Mouse (Mus musculus): ENCODE data around the gene Grk5.

DNA sequence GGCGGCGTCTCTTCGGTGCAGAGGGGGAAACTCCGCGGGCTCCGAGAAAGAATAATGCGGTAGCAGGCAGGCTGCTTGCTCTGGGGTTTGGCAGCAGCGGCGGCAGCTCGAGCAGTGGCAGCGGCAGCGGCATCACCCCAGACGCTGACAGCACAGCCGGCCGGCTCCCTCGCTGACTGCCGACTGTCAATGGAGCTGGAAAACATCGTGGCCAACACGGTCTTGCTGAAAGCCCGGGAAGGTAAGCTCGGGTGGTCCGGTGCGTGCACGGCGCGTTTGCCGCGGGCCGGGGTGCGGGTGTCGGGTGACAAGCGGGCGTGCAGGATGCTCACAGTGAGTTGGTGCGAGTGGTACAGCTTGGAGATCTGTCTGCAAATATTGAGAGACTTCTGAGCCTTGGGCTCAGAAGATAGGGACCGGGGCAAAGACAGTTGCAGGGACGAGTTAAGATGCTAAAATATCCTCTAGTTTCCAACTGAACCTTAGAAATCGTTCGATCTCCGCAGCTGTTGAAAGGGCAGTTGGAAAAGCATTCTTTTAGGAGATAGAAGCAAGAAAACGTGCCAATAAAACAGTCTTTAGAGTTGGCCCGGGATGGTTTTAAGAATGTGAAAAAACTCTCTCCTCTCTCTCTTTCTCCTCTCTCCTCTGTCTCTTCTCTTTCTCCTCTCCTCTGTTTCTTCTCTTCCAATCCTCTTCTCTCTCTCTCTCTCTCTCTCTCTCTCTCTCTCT is 1.0 kb downstream of the Grk5 start:
- no peak for TF ChIP-seq CTCF (IDR thresholded peaks at IDR 0.05; ENCODE audit: low read depth)
- no peak for TF ChIP-seq EP300 (IDR thresholded peaks at IDR 0.05; ENCODE audit: low read depth)

Data from liver, embryonic 14.5 days (tissue).